Mouse (Mus musculus): ENCODE results near the gene Spindoc.

GRCm38 (mm10) chr19:7422656-7423027 is 39.8 kb upstream of the Spindoc start:
- TF ChIP-seq CTCF (IDR thresholded peaks at IDR 0.05 in 2 of 3, conservative IDR thresholded peaks at IDR 0.05 in 1 of 3; ENCODE audit: control insufficient read depth in 1 of 3, insufficient read depth in 1 of 3, low read depth in 2 of 3, low read length in 3 of 3, poor library complexity in 1 of 3, severe bottlenecking in 1 of 3) (no peak), MAX (IDR thresholded peaks at IDR 0.05; ENCODE audit: low read length) (no peak), NRF1 (IDR thresholded peaks at IDR 0.05; ENCODE audit: insufficient read depth, low read depth, low read length, poor library complexity, severe bottlenecking) (no peak), POLR2AphosphoS2 (IDR thresholded peaks at IDR 0.05; ENCODE audit: low read length) (no peak), TAL1 (IDR thresholded peaks at IDR 0.05; ENCODE audit: low read length) (no peak), POLR2A (IDR thresholded peaks at IDR 0.05; ENCODE audit: control insufficient read depth in 1 of 2, insufficient read depth in 1 of 2, low read depth in 1 of 2, low read length in 2 of 2, poor library complexity in 1 of 2) (no peak), MAFK (IDR thresholded peaks at IDR 0.05; ENCODE audit: borderline replicate concordance, low read depth, low read length) (no peak), BHLHE40 (IDR thresholded peaks at IDR 0.05; ENCODE audit: borderline replicate concordance, low read depth, low read length) (no peak), JUND (IDR thresholded peaks at IDR 0.05; ENCODE audit: low read depth, low read length) (no peak), HCFC1 (IDR thresholded peaks at IDR 0.05; ENCODE audit: low read depth, low read length) (no peak), TCF12 (IDR thresholded peaks at IDR 0.05; ENCODE audit: low read depth, low read length) (no peak)
